Mouse (Mus musculus) spleen, adult 10 weeks (tissue): ENCODE data around the gene Ebna1bp2. TPM values are rescaled to one million over a fixed set of nuclear protein-coding genes. Genes with fewer than 3 reads are reported as not detected.

Experiments
- polyA plus RNA-seq: library from polyadenylated mRNA; stranded (reverse); fragments of 350-450 nt; fragmentation: Illumina TruSeq; extraction: RNeasy Lipid Tissue Mini Kit (QIAGEN cat#74804); gene quantifications from one replicate; pipeline ENCODE4 v1.2.3, GENCODE M21; 2015; ENCODE audit warnings: low replicate concordance; ENCODE audit not compliant: insufficient read depth

Gene Ebna1bp2
- polyA plus RNA-seq = 91.8 TPM

DNA sequence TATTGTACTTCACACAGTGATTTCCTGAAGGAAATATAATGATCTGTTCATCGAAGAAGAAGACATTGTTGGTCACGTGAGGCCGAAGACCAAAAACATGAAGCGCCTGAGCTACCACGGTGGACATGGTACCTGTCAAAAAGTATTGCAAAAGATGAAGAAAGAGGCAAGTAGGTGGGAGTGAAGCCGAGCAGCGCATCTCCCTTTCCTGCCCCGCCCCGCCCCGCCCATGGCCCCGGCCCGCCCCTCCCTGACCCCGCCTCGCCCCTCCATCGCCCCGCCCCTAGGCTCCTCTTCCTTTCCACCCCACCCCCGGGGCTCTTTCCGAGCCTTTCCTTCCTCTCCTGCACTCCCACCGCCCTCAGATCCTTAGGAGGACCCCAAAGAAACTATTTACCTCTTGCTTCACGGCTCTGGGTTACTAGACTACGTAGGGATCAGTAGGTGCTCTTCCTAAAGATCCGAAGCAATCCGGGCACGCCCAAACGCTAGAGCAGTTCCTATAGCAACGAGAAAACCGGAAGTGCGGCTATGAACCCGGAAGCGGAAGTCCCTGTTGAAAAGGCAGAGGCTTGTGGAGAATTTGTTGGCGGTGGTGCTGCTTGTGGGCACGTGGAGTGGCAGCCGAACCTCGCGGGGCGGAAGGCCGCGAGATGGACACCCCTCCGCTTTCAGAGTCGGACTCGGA lies at the start of gene Ebna1bp2, which contains the start of gene Cfap57:
Gene Ebna1bp2 (plus strand): TSS at position 521 of the 688 bp plus-strand sequence.
Gene Cfap57 (minus strand): TSS at position 499 of the 688 bp plus-strand sequence.

DNA sequence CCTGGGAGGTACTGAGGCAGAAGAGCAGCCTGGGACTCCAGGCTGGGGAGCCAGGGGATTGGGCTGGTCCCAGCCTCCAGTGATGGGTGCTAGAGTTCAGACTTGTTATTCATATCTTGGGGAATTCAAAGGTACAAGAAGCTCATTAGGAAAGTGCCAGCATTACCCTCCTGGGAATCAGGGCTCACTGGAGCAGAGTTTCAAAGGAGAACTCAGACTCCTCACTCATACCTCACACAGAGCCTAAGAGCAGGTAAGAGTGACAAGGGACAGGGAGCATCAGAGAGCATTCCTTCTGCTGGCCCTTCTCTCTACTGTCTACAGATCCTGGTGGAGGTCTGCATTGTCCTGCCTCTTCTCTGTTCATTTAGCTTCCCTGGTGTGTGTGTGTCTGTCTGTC lies 38.1 kb downstream of the Ebna1bp2 start, which contains the start of gene Olfr62:
Gene Olfr62 (plus strand): TSS at position 301 of the 400 bp plus-strand sequence.

Other genes with a start within 250 kb of the Ebna1bp2 start
- 22.7 TPM for gene Szt2, start 211.5 kb upstream of the Ebna1bp2 start, polyA plus RNA-seq
- gene Med8, start 211.5 kb upstream of the Ebna1bp2 start, polyA plus RNA-seq = 85.4 TPM
- gene Elovl1, start 192.7 kb upstream of the Ebna1bp2 start, polyA plus RNA-seq = 86.9 TPM
- gene Cdc20, start 183.4 kb upstream of the Ebna1bp2 start, polyA plus RNA-seq = 8.3 TPM
- 1.3 TPM for gene Mpl, start 163.3 kb upstream of the Ebna1bp2 start, polyA plus RNA-seq
- 7.6 TPM for gene Tie1, start 130.7 kb upstream of the Ebna1bp2 start, polyA plus RNA-seq
- not detected for gene 2610528J11Rik, start 93.8 kb upstream of the Ebna1bp2 start, polyA plus RNA-seq
- gene Tmem125, start 76.8 kb upstream of the Ebna1bp2 start, polyA plus RNA-seq = not detected
- not detected for gene Cfap57, start within 50 bp of the Ebna1bp2 start, polyA plus RNA-seq
- gene Olfr62, start 38.2 kb downstream of the Ebna1bp2 start, polyA plus RNA-seq = not detected
- gene Olfr1342, start 72.0 kb downstream of the Ebna1bp2 start, polyA plus RNA-seq = not detected
- not detected for gene Olfr1341, start 82.7 kb downstream of the Ebna1bp2 start, polyA plus RNA-seq
- gene Olfr1340, start 99.3 kb downstream of the Ebna1bp2 start, polyA plus RNA-seq = not detected
- not detected for gene Olfr1339, start 111.4 kb downstream of the Ebna1bp2 start, polyA plus RNA-seq
- gene Olfr1338, start 137.9 kb downstream of the Ebna1bp2 start, polyA plus RNA-seq = not detected
- gene Olfr1337, start 161.8 kb downstream of the Ebna1bp2 start, polyA plus RNA-seq = not detected
- not detected for gene Olfr1335, start 189.1 kb downstream of the Ebna1bp2 start, polyA plus RNA-seq
- gene Olfr1333, start 215.5 kb downstream of the Ebna1bp2 start, polyA plus RNA-seq = not detected
- not detected for gene Olfr1331, start 243.8 kb downstream of the Ebna1bp2 start, polyA plus RNA-seq